Mouse (Mus musculus): ENCODE results near the gene Angptl7.

- TF ChIP-seq CTCF (IDR thresholded peaks at IDR 0.05; ENCODE audit: borderline replicate concordance, insufficient read depth, low read length) (no peak), POLR2A (IDR thresholded peaks at IDR 0.05; ENCODE audit: low read depth, low read length) (no peak)
Observed at GRCm38 (mm10) chr4:148549106-148549505, 48.8 kb upstream of the Angptl7 start.
